Mouse (Mus musculus) lung, postnatal 14 days (tissue): ENCODE results near the gene Gm10647.
A peak's percentile ranks its signal among the peaks of the same experiment; 100 is the strongest.
"Not testable (repeated sequence)": the region's sequence is repeated elsewhere in the genome, so short reads cannot be mapped to it uniquely, and the experiment has no call there.

ENCODE experiments used
- DNase-seq: peaks from one replicate; pipeline ENCODE4 v3.0.0; 2021

Gm10647 gene

GRCm38 (mm10) chr9:66796739-66797138, at the start of gene Gm10647:
TSS of gene Gm10647 (plus strand) at chr9:66797039.
- no peak for DNase-seq

DNA sequence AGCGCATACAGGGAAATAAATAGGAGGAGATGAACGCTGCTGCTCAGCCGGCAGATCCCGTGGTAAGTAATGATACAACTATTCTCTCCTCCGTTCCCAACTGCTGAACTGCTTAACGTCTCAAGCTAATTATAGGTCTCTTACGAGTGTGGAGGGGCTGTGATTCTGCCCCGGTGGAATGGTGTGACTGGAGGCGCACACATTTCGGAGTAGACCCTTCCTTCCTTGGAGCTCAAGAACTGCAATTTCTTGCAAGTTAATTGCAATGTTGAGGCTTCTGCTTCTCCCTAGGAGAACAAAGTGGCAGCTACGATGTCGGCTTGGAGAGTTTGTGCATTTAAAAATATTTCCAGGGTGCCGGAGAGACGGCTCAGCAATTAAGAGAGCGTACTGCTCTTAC, 48.4 kb upstream of the Gm10647 start:
- DNase-seq: no peak

GRCm38 (mm10) chr9:66752849-66753248, 44.0 kb upstream of the Gm10647 start:
- DNase-seq: no peak

DNA sequence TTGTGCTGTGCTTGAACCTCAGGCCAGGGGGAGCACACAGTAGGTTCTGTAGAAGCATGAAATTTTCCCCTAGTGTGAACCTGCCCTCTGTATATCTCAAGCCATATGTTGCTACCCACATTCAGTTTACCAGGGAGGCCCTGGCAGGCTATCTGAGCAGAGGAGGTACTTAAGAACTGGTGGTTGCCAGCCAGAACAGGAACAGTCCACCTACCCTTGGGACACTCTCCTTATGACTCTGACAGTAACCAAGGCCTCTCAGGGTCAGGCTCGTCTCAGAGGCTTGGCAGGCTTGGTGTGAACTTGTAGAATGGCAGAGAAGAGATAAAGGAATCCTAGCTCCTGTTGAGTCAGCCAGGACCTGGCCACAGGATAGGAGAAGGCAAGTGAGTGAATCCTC, 35.8 kb upstream of the Gm10647 start:
- no peak for DNase-seq

- DNase-seq: no peak
Measured at GRCm38 (mm10) chr9:66768721-66769120, 28.1 kb upstream of the Gm10647 start.

DNA sequence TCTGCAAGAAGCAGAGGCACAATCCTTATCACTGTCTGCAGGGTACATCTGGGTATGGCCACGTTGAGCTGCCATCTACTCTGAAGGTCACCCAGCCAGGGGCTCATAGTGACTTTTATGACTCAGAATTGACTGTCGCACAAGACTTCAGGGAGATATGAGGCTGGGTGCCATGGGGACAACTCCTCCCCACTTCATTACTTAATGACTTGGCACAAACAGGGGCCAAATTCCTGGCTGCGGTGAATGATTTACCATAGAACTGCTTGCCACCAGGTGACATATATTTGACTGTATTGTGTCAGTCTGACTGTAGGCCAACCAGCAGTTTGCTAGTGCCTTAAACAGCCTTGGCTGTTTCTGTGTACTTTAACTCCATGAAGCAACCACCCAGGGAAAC, 27.6 kb upstream of the Gm10647 start:
- DNase-seq: no peak

GRCm38 (mm10) chr9:66770701-66771100, 26.1 kb upstream of the Gm10647 start:
- no peak for DNase-seq

- DNase-seq: not testable (repeated sequence)
Measured at GRCm38 (mm10) chr9:66784552-66784951, 12.3 kb upstream of the Gm10647 start.

DNA sequence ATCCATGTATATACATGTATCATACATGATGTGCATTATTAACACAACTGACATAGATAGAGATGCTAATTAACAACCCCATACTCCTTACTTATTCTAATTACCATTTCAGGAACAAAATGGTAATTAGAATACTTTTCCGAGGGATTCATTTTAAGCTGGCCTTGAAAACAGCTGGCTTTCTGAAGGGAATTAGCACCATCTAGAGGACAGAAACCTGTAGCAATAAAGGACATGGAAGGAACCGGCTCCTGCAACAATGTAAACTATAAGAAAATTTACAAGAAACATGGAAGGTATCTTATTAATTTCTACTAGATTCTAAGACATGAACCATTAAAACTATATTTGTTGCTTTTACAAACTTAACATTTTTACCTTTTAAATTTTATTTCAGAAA, 9.0 kb upstream of the Gm10647 start:
- peak; percentile 25 for DNase-seq

- no peak for DNase-seq
Measured at GRCm38 (mm10) chr9:66794629-66795463, 2.0 kb upstream of the Gm10647 start.

GRCm38 (mm10) chr9:66795464-66796324, 1.1 kb upstream of the Gm10647 start, which contains the start of gene Aph1b:
TSS of gene Aph1b (minus strand) at chr9:66795490.
- DNase-seq: peak; percentile 95

- DNase-seq: no peak
Measured at GRCm38 (mm10) chr9:66801947-66802346, 5.1 kb downstream of the Gm10647 start.

- DNase-seq: not testable (repeated sequence)
Measured at GRCm38 (mm10) chr9:66805951-66806350, 9.1 kb downstream of the Gm10647 start.

DNA sequence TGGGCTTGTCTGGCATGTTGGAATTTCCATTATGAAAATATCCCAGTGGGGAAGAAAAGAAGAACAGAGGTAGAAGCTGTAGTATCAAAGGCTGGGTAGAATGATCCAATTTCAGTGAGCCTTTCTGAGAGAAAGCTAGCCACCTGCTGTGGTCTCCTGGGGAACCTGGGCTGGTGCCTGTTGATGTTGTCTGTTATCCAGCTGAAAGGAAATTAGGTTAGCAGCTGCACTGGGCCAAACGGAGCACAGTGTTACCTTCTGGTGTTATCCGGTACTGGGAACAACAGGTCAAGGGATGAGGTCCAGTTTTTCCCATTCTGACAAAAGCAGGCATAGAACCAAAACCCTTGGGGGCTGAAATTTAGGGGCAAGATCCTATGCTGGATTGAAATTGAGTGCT, 16.6 kb downstream of the Gm10647 start:
- no peak for DNase-seq

DNA sequence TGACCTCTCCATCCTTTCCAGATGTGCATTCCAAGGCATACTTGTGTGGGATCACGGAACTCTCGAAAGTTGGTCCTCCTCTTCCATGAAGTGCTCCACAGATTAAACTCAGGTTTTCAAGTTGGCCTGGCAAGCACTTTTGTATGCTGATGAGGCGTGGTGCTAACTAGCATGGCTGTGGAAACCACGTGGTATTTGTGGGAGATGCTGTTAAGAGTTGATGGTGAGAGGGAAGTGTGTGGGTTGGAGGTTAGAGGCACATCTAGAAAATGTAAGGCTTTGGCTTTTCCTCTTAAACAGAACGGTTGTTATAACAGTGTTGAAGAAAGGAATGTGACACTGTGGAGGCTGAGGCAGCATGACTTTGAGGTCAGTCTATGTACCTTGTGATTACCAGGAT, 24.2 kb downstream of the Gm10647 start:
- DNase-seq: no peak

DNA sequence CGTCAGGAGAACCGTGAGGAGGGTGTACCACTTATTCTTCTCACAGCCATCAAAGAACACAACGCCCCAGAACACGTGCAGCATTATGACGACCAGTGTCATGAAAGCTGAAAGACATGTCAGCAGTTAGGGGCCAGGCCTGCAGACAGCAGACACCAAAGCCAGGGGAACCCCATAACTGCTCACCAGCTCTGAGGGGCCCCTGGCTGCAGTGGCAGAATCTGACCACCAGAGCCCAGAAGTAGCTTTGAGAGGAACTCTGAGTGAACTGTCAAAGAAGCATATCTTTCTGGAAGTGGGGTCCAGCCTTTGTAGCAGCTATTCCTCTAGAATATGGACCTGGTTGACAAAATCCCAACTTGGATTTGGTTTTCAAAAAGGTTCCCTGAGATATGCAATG, 25.4 kb downstream of the Gm10647 start:
- DNase-seq: not testable (repeated sequence)

DNA sequence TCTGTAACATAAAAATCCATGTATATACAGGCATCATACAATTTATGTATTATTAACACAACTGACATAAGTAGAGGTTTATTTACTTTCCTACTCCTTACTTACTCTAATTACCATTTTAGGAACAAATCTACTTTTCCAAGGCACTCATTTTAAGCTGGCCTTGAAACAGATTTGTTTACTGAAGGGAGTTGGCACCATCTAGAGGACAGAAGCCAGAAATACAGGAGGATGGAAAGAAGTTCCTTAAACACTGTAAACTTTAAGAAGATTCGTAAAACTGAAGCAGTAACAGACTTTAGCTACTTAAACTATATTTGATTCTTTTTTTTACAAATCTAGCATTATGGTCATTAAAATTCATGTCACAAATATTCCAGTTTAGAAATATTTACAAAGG, 29.2 kb downstream of the Gm10647 start:
- DNase-seq: peak; percentile 53

GRCm38 (mm10) chr9:66832366-66832908, 35.6 kb downstream of the Gm10647 start:
- DNase-seq: no peak

- no peak for DNase-seq
Measured at GRCm38 (mm10) chr9:66833851-66834250, 37.0 kb downstream of the Gm10647 start.

- peak; percentile 99 for DNase-seq
Measured at GRCm38 (mm10) chr9:66834318-66835096, 37.7 kb downstream of the Gm10647 start, which contains the start of gene Aph1c. TSS of gene Aph1c (minus strand) at chr9:66834726.

DNA sequence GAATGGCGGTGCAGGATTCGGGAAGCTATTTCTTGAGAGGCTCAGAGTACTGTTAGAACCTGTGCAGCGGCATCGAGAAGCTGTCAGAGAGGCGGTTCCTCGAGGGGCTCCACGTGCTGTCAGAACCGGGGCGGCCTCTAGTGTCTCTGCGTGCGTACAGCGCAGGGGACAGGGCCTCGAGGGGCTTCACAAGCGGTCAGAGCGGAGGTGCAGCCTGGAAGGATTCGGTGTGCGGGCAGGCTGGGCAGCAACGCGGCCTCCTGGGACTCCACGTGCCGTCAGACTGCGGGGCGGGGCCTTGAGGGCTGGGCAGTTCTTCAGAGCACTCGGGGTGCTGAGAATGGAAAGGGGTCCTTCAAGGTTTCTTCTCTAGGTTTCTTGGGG, 38.2 kb downstream of the Gm10647 start:
- DNase-seq: peak; percentile 47

GRCm38 (mm10) chr9:66846822-66847221, 50.0 kb downstream of the Gm10647 start:
- DNase-seq: no peak
